Mouse (Mus musculus) gastrocnemius, postnatal 4 days (tissue): ENCODE data around the gene Traf1. TPM values are rescaled to one million over a fixed set of nuclear protein-coding genes. Genes with fewer than 3 reads are reported as not detected.

ENCODE experiments used
- DNase-seq, 2 experiments: peaks; one replicate each; pipeline ENCODE4 v3.0.0; 2021 to 2022; ENCODE audit warnings: low spot score in 2 of 2, mixed read lengths in 2 of 2
- total RNA-seq, 2 experiments: library from RNA; stranded (reverse); gene quantifications; 2 replicates each; pipeline ENCODE4 v1.2.3; 2021

Gene Traf1
- total RNA-seq, 2 experiments from 2014 or later: 1.7 to 3.5 TPM

DNA sequence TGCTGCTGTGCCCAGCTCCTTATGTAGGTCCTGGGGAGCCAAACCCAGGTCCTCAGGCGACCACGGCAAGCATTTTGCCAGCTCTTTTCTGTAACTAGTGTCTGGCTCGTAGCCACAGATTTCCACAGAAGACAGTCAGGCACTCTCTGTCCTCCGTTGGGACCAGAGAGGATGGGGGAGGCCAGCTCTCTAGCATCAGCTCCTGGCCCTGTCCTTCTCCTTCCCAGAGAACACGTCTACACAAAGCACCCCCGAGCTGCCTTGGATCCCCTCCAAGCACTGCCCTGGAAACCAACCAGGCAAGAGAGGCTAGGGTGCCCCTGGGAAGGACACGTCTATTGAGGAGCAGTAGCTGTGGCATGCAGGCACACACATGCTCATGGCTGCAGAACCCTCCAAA is 7.6 kb upstream of the Traf1 start:
- no peak for DNase-seq

DNA sequence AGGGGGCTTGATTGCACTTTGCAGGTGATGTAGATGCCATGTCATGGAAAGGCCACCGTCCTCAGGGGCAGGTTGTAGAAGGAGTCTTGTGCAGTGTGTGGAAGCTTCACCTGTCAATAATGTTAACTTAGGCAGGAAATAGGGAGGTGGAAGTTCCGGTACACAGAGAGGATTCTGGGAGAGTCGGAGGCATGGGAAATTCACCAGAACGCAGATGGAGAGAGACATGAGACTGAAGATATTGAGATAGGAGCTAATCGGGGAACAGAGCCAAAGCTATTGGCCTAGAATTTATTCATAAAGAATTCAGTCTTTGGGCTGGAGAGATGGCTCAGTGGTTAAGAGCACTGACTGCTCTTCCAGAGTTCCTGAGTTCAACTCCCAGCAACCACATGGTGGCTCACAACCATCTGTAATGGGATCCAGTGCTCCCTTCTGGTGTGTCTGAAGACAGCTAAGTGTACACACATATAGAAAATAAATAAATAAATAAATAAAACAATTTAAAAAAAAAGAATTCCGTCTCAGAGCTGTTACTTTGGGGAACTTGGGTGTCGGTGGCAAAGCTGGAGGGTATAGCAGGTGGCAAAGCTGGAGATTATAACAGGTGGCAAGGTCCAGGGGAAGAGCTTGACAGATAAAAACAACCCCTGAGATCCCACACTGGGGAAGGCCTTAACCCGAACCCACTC is 4.8 kb upstream of the Traf1 start:
- DNase-seq: no peak

DNA sequence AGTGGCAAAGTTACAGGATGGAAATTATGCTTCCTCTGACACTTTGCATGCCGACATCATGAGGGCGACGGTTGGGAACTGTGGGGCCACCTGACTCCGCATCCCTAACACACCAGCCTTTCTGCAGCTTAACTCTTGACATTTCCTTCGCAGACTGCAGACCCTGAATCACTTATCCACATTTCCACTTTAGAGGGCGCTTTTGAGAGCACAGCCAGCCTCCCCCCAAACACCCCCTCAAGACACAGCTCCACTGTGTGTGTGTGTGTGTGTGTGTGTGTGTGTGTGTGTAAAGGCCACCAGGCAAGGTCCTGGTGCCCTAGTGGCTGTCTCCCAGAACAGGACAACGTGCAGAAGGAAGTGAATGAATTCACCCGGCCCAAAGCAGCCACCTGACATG is 4.2 kb upstream of the Traf1 start:
- no peak for DNase-seq

DNA sequence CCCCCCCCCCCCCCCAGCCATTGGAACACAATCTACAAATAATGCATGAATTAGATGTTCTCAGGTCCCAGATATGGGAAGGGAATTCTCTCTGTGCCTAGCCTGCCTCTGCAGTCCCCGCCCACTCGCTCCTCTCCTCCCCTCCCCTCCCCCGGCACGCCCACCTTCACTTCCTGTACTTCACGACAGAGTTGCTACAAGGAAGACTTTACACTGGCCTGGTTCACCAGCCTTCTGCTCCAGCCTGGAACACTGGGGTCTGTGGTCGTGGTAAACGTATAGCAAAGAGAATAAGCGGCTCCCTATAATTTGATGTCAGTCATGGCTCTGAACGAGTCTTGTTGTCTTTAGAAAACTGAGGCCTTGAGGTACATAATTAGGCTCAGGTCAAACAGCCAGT is 3.7 kb upstream of the Traf1 start:
- peak in 1 of 2 experiments; percentile 43 for DNase-seq

DNA sequence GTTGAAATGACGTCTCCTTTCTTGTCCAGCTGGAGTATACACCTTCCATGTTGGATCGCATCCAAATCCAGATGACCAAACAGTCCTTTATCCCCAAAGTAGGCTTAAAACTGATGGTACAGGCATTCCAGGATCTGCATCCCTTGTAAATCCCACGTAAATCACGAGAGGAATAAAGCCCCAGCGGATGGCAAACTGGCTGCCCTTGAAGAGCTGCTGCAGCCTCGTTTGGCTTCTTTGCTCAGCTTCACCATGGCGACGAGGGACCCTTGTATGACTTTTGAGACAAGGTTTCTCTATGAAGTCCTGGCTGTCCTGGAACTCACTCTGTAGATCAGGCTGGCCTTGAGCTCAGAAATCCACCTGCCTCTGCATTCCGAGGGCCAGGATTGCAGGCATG is 3.1 kb upstream of the Traf1 start:
- DNase-seq: no peak

DNA sequence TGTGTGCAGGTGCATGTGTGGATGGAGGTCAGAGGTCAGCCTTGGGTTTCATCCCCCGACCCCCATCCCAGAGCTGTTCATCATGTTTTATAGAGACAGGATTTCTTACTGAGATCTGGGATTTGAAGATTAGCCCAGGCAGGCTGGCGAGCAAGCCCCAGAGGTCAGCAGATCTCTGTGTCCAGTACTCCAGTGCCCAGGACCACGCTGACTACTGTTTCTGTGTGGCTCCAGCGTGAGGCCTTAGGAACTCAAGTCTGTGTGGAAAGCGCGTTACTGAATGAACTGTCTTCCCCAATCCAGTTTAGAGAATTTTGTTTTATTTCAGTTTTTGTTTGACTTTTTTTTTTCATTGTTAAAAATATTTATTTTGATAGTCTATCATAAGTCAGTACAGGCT is 2.7 kb upstream of the Traf1 start:
- no peak for DNase-seq

DNA sequence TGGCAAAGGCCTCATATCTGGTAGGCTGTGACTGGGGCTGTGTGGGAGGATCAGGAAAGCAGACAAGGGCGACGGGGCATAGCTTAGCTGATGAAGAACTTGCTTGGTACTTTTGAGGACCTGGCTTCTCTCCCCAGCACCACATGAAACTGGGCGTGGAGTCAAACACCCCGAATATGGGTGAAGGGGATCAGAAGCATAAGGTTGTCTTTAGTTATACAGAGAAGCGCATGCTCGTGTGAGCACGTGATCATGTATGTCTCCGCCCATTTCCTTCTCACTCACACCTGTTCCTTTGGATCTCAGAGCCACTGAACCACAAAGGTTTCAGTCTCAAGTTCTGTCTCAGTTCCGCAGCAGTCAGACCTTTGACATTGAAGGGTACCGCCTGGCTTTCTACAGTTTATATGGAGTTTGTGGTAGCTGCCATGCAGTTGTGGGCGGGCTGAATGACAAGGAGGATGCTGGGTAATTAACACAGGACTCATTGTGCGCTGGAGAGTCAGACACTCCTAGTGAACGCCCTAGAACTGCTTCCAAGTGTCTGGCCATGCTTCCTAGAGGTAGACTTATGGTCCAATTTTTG is 1.9 kb upstream of the Traf1 start:
- DNase-seq: no peak

DNA sequence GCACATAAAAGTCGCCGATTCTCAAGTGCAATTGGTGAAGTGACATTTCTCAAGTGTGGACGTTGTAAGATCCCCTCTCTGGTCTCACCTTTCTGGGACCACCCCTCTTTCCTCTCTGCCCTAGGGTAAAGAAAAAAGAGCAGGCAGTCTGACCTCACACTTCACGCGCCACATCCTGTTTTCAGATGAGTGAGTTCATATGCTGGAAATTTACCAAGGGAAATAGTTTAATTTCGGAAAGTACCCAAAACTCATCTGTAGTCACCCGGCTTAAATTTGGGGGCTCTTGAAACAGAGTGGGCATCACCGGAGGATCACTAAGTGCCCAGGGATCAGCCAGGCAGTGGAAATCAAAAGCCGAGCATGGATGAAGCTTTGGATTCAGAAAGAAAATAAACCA is 1.3 kb upstream of the Traf1 start:
- no peak for DNase-seq

DNA sequence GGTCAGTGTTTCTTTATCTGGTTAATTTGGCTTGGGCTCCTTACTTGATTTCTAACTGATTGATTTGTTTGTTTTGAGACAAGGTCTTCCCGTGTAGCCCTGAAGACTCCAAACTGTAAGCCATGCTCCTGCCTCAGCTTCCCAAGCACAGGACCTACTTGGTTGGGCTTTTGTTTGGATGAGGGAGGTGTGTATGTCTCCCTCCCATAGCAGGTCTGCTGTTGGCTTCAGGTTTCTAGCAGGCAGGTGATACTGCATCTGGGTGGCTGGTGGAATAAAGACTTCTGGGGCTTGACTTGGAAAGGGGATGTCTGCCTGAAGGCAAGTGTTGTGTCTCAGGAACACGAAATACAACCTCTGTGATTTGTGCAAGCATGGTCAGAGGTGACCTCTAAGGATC is 639 bp upstream of the Traf1 start:
- DNase-seq: no peak

DNA sequence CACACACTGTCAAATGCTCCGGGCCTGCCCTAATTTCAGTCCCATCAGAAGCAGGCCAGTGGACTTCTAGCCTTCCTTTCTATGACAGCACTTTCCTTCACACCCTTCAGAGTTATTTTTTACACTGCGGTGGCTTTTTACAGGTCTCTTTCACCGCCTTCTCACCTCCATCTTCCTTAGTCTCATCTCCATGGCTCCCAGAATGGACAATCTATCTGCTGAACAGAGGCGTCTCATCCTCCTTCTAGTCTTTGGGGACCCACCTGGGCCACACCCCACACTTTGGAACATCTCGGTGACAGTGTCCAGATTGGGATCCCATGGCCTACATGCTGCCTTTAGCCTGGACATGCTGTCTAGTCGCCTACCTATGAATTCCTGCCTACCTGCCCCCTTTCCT is 606 bp downstream of the Traf1 start:
- DNase-seq: no peak

DNA sequence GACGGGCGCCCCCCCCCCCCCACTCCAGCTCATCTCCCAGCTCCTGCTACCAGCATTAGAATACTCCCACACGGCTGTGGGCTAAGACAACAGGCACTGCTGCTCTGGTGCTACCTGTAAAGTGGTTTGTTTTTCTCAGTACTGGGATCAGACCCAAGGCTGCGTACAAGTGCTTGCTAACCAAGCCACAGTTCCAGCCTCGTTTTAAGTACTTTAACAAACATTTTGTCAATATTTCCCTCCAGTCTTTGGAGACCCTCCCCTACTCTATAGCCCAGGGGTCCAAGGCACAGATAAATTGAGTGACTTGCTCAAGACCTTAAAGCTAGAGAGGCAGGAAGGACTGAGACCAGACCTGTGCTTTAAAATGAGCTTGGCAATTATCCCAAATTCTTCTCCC is 1.1 kb downstream of the Traf1 start:
- DNase-seq: no peak

DNA sequence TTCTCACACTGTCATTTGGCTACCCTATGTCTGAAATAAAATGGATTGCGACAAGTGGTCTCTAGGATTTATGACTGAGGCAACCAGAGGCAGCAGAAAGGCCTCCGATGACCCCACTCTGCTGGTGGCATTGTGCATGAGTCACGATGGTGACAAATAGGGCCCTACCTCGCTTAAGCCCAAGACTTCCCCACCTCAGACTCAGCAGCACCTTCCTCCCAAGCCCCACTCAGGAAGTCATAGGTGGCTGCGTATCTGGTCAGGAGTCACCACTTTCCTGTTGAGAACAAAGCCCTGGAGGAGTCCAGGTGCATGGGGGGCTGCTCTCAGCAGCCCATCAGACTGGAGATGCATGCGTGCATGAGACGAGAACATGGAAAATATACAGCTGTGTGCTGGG is 3.0 kb downstream of the Traf1 start:
- DNase-seq: no peak

DNA sequence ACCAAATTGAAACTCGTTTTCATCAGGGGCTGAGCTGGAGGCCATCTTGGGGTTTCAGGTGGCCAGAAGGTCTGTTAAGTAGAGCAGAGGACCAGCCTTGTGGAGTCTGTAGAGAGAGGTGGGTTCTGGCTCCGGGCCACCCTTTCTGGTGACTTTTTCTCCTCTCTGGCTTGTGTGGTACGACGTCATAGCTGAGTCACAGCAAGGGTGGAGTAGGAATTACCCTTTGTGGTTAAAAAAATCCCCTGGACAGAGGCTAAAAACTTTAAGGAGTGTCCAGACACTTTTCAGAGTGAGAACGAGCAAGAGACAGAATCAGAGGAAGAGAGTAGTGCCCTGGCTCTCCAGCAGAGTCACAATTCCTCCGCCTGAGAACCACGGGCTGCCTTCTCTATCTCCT is 3.5 kb downstream of the Traf1 start:
- DNase-seq: no peak

DNA sequence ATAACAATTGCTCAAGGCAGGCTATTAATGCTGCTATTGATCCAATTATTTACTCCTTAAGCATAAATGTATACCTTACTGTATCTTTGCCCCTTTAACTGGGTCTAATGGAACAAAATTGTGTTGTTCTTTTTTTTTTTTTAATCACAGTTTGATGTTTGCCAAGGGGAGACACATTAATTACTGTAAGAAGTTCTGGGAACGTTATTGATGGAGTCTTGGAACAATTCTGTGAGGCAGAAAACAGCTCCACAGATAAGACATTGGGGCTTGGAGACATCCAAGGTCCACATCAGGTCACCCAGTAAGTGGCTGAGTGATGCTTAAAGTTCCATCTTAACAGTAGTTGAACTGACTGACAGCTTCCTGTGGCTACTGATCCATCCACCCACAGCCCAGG is 4.2 kb downstream of the Traf1 start:
- no peak for DNase-seq

DNA sequence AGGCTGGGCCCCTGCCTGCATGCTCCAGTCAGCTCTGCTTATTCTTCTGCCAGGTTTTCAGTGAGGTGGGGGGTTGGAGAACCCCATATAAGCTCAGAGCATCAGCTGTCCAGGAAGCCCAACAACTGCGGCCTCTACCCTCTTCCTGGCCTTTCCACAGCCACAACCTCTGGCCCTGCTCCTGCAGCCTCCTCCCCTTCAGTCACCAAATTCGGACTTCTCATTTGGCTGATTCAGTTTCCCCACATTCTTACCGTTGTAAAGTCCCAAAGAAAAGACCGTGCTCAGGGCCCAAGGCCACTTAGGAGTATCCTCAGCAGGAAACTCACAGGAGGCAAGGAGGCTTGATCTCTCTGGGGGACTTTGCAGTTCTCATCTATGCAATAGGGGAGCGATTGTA is 4.6 kb downstream of the Traf1 start:
- no peak for DNase-seq

DNA sequence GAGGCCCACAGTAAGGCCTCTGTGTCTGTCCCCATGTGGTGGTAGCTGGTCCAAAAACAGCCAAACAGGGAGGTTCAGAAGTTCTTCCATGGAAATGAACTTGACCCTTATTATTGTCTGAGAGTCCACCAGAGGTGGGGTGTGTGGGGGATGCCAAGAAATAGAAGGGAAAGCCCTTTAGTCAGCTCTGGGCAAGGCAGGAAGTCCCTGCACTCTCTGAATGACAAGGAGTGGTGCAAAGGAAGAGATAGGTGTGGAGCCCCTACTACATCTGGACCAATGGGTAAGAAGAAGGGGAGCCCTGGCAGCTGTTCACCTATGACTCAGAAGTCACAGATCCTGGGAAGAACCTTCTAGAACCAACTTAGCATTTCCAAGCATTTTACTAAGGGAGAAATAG is 7.2 kb downstream of the Traf1 start:
- no peak for DNase-seq

DNA sequence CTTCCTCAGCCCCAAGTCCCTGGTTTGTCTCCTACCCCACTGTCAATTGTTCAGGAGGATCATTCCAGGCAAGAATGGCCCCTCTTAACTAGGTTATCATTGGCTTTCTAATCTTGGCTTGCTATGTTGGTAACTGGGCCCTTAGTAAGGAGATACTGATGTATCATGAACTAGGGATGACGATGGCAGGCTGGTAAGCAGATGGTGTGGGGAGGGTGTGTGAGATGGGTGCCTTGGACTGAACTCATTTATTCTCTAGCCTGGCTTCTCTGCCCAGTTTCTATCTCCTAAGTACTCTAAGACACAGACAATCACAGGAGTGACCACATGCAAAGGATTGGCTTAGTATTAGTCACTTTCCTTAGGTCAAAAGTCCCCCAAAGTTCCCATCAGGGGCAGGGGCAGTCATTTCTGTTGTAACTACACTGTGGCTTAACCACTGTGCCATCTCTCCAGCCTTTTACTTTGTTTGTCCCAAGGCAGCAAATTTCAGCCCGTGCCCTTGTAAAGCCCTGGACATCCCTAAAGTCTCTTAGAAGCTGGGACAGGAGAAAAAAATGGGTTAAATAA is 7.9 kb downstream of the Traf1 start:
- no peak for DNase-seq

DNA sequence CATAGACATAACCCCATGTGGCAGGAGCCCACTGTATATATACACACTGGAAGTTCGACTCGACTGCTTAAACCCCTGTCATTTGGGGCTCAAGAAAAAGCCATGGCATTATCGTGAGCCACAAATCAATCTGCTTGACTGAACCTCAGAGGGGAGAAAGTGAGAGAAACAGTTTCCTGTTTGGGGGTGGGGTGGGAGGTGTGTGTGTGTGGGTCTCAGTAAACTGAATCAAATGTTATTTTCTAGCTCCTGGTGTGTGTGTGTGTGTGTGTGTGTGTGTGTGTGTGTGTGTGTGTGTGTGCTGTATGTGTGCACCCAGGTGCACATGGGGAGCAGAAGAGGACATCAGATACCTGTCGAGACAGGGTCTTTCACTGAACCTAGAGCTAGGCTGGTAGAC is 8.6 kb downstream of the Traf1 start:
- no peak for DNase-seq

DNA sequence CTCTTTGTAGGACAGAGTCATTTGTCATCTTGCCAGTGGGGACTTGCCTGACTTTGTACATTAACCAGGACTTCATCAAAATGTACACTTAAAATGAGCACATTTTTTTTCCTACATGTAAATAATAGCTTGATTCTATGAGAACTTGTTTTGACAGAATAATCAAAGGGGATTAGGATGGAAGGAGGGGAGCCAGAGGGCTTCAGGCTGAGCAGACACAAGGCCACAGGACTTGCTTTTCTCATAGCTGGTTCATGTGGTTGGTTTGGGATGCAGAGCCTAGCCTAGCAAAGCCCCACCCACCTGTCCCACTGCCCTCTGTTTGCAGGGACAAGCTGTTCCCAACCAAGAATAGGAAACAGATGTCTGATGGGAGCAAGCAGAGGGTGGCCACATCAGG is 10.1 kb downstream of the Traf1 start:
- no peak for DNase-seq

DNA sequence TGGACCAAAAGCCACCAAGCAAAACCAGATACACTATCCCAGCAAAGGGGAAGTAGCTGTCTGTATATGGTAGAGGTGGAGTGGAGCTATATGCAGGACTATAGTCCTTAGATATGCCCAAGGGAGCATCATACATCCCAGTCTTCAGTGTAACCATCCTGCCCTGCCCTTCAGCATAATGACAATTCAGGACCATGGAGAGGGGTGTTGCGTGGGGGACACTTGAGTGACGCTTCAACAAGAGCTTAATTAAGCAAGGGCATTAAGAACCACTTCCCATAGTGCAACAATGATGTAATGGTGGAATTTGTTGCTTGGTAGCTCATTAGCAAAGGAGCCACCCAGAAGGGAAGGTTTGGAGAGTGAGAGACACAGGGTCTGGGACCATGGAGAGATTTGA is 12.9 kb downstream of the Traf1 start:
- no peak for DNase-seq

DNA sequence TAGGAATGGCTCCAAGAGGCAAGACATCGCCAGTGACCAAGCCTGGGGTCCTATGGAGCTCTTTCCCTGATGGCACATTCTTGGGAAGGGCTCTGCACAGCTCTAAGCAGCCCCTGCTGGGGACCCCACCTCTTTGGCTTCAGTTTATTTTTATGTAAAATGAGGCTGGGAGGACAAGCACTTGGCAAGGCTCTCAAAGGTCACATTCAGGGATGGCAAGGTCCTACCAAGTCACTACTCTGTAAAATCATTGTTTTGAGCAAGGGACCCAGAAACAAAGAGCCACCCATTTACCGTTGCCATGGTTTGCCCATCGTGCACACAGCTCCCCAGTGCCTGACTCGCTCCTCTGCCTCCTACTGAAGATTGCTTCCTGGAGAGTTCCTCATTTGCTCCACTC is 15.5 kb downstream of the Traf1 start:
- DNase-seq: no peak

DNA sequence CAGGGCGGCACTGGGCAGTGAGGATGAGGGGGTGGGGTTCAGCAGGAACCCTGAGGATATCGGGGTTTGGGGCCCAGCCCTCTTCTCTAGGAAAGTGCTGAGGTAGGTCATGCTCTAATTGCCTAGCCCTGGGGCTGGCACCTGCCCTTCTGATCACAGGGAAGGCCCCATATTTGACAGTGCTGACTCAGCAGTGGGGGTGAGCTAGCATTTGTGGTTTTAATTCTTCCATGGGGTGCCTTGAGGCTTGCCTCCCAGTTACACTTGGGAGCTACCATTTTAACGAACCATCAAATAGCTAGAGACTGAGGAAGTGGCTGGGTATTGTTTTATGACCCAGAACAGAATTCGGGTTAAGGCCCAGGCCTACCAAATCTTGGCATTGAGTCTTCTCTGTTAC is 16.0 kb downstream of the Traf1 start:
- DNase-seq: no peak

DNA sequence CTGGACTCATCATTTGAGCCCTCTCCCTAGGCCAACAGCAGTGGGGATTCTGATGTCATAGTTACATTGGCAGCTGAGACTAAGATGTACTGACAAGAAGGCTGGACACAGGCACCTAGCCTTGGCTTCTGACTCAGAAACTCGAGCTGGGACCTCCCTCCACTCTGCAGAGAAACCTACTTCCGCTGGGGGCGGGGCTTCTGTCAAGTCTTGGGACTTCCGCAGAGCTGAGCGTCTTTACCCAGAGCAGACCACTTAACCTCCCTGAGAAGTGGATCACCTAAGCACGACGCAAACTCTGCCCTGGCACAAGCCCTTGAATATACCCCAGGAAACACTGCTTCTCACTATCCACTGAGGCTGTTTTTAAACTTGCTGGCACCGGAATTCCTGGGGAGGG is 16.8 kb downstream of the Traf1 start:
- peak in 1 of 2 experiments; percentile 62 for DNase-seq
